Mouse (Mus musculus): ENCODE data around the gene Mrvi1.

Mrvi1 gene

DNA sequence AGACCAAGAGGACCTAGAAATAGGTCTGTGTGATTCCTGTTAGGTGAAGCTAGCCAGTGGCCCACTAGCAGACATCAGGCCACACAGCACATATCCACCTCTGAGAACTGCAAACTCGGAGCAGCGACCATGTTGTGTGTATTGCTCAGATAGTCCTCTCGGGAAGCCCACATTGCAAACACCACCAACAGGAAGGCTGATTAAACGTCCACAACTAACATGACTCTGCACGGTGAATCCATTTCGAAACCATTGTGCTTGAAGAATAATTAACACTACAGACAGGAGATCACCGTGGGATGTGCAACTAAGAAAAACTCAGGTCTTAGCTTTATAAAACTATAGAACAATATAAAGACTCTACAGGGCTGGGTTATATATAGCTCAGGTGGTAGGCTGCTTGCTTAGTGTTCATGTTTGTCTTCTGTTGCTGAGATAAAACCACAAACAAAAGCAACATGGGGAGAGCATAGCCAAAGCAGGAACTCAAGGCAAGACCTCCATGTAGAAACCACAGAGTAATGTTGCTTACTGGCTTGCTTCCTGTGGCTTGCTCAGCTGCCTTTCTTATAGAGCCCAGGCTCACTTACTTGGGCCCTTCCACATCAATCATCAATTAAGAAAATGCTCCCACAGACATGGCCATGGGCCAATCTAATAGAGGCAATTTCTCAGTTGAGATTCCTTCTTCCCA is 4.4 kb downstream of the Mrvi1 start:
- no peak for DNase-seq

GRCm38 (mm10) chr7:110973450-110973849 is 8.8 kb downstream of the Mrvi1 start:
- no peak for DNase-seq

DNA sequence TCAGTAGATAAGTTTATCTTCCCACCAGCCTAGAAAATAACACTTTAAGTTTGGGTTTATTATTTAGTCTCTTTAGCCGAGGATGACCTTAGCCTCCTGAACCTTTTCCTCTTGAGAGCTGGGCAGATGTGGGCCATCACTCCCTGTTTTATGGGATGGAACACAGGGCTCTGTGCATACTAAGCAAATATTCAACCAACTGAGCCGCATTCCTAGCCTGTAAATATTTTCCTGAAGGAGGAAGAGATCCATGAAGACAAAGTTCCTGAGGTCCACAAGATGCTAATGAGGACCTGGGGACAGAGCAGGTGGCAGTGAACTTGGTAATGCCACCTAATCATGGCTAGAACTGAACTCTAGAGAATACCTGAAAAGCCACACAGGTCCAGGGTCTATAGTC is 9.5 kb downstream of the Mrvi1 start:
- DNase-seq: no peak

GRCm38 (mm10) chr7:110967373-110967772 is 14.9 kb downstream of the Mrvi1 start:
- DNase-seq: no peak

GRCm38 (mm10) chr7:110966853-110967252 is 15.4 kb downstream of the Mrvi1 start:
- DNase-seq: no peak

GRCm38 (mm10) chr7:110965387-110965786 is 16.9 kb downstream of the Mrvi1 start:
- no peak for DNase-seq

DNA sequence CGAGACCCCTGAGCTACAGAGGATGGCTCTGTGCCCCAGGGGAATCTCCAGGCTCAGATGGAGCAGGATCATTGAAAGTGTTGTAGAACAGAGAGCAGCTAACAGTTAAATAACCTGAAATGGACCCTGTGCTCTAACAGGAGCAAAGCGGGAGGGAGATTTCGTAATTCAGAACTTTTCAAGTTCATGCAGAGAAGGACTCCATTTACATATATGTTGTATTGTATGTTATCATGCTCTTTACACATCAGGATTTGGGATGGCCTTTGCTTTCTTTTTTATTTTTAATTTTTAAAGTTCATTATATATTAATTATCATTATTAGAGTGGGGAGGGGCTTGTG is 18.6 kb downstream of the Mrvi1 start:
- no peak for DNase-seq

GRCm38 (mm10) chr7:110962943-110963654 is 19.2 kb downstream of the Mrvi1 start:
- DNase-seq: no peak

GRCm38 (mm10) chr7:110962497-110962896 is 19.8 kb downstream of the Mrvi1 start:
- no peak for DNase-seq

- no peak for DNase-seq
These were observed 25.7 kb downstream of the Mrvi1 start for GRCm38 (mm10) chr7:110956422-110957170.

DNA sequence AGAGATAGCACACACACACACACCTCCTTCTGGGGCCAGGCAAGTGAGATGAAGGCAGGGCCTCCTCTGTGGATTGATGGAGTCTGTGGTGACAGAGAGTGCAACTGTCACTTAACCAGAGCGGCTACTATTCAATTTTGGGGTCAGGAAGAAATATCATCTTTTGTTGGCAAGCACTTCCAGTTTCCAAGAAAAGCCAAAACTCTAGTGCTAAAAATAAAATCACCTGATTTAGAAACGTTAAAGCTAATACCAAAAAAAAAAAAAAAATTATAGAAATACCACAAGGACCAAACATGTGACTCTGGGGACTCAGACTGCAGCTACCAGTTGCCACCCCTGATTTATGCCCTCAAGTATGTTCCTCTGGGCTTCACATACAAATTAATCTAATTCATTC is 26.7 kb downstream of the Mrvi1 start:
- DNase-seq: no peak

DNA sequence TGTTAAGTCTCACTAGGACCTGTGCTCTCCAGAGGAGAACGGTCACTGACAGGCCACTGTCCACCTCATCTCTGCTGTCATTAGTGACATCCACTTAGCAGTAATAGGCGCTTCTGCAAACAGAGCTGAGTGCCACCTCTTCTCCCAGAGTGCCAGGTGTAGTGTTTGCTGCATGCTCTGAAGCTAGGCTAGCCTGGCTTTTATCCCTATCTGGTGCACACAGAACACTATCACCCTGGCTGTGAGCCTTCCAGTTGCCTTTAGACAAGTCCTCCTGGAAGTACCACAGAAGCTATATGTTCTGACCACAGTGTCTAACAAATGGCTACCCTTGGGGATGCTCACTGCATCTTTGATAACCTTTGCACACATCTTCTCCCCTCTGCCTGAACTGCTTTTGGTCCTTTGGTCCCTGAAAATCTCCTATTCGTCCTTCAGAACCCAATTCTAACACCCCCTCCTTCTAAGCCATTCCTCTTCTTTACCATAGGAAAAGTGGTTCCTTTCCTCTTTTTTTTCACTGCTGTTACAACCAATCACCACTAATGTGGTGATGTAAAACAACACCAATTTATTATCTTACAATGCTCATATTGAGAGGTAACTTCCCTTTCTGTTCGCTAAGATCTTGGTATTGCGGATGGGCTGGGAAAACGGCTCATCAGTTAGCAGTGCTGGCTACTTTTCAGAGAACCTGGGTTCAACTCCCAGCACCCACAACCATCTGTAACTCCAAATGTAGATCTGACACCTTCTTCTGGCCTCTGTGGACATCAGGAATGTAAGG is 28.0 kb downstream of the Mrvi1 start:
- no peak for DNase-seq

- DNase-seq: peak; percentile 68
These were observed 29.1 kb downstream of the Mrvi1 start for GRCm38 (mm10) chr7:110953210-110953609.

GRCm38 (mm10) chr7:110950621-110950925 is 31.7 kb downstream of the Mrvi1 start:
- no peak for DNase-seq

DNA sequence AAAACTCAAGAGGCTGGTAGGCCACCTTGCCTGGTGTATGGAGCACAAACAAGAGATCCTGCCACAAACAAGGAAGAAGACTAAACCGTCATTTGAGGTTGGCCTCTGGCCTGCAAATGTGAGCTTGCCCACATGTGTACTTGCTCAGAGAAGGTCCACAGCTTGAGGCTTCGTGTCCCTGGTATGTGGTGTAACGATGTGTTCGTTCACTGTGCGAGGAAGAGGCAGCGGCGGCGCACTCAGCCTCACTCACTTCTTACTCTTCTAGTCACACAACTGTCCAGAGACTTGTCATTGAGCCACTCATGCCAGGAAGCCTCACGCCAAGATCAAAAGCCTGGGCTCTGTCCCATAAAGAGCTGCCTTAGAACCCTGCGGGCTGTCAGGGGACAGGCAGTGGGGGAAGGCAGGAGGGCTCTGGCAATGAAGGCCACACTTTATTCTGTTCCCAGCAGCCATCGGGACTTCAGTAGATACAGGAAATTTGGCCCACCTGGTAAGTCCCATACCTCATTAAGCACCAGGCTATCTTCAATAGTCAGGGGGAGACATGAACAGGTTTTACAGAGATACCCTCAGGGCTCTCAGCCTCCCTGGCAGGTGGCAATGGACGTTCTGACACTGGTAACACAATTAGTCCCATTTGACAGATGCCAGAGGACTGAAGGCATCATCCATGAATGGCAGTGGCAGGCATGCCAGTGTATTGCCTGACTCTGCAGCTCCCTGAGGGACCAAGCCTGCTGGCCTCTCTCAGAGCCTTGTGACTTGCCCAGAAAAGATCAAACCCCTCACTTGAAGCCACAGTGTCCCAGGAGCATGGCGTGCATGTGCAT is 32.3 kb downstream of the Mrvi1 start:
- DNase-seq: peak; percentile 74

- DNase-seq: no peak
These were observed 33.7 kb downstream of the Mrvi1 start for GRCm38 (mm10) chr7:110948579-110948978.

- no peak for DNase-seq
These were observed 34.6 kb downstream of the Mrvi1 start for GRCm38 (mm10) chr7:110947616-110948015.

GRCm38 (mm10) chr7:110946731-110947130 is 35.5 kb downstream of the Mrvi1 start:
- DNase-seq: no peak

- no peak for DNase-seq
These were observed 37.9 kb downstream of the Mrvi1 start for GRCm38 (mm10) chr7:110944321-110944720.

- DNase-seq: no peak
These were observed 40.3 kb downstream of the Mrvi1 start for GRCm38 (mm10) chr7:110941701-110942530.

DNA sequence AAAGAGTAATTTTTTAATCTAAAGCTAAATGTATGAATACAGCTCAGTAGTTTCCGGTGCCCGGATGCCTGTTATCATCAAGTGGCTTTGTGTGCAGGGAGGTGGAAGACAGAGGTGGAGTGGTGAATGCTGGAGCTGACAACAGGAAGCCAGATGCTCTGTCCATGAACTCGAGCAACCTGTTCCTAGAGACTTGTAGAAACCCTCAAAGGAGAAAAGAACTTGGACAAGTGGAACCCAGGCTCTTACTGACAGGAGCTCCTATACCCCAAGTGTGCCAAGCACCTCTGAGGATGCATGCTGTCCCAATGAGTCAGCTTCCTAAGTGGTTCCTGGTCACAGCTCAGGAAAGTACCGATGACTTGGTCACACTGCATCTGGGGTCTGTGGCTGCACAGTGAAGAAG is 41.1 kb downstream of the Mrvi1 start:
- no peak for DNase-seq
